Mouse (Mus musculus): Measurements from ENCODE around the gene Zfp64. TPM values are rescaled to one million over a fixed set of nuclear protein-coding genes. Genes with fewer than 3 reads are reported as not detected.

Zfp64 gene
- total RNA-seq, 2 experiments from 2014 or later: 16.8 to 18.1 TPM

GRCm38 (mm10) chr2:168959339-168959885 lies 4.0 kb upstream of the Zfp64 start:
- no peak for DNase-seq (ENCODE audit: low spot score in 2 of 2)
- intact Hi-C loops (cut with DNase I): no loop called here

DNA sequence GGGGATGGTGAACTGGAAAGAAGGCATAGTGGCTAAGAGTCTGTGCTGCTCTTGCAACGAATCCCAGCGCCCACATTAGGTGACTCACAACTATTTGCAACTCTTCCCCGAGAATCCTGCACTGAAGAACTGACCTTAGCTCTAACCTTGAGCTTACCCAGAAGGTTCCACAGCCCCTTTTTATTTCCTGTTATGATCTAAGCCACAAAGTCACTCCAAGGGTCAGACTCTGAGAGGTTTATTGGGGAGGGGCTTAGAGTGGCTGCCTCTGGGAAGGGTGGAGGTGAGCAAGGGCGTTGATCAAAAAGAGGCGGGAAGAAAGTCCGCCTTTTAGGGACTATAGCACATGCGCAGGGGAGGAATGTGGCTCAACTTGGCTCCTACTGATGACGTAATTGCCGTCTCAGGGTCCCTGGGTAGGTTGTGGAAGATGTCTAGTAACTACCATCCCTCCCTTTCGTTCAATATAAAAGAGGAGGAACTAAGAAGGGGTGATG lies 511 bp upstream of the Zfp64 start:
- intact Hi-C loops (cut with DNase I): no loop called here
- no peak for DNase-seq (ENCODE audit: low spot score in 2 of 2)

DNA sequence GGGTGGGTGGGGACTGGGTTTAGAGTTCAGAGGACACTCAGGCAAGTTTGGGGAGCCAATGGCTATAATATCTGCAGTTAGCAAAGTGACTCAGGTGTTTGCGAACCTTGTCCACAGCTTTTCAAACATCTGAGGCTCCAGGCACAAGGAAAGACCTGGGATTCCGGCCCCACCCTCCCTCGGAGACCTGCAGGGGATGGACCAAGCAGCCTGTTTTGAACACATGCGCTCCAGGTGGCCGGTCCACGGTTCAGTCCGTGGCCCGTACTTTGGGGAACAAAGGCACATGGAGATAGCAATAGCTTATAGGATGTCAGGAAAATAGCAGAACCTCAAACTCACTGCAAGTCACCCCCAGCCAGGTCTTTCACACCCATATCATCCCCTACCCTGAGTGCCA lies 1.0 kb downstream of the Zfp64 start:
- intact Hi-C loops (cut with DNase I): no loop called here
- no peak for DNase-seq (ENCODE audit: low spot score in 2 of 2)

GRCm38 (mm10) chr2:168948506-168948905 lies 6.9 kb downstream of the Zfp64 start:
- intact Hi-C loops (cut with DNase I): no loop called here
- no peak for DNase-seq (ENCODE audit: low spot score in 2 of 2)

DNA sequence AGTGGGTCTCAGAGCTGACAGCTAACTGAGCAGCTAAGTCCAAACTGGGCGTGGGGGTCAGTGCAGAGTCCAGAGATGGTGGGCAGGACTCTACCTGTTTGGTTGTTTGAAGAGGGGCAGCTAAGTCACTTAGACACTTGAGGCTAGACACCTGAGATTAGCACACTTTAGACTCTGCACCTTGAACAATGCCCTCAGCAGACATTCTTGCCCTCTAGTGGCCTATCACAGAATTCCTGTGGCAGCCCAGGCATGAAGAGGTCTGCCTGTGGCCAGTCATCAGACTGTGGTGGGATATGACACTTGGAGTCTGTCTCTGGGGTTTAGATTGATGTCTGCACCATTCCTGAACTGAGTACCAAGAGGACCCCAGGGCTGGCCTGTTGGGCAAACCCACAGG lies 7.7 kb downstream of the Zfp64 start:
- no peak for DNase-seq (ENCODE audit: low spot score in 2 of 2)
- intact Hi-C loops (cut with DNase I): no loop called here

GRCm38 (mm10) chr2:168944011-168944410 lies 11.4 kb downstream of the Zfp64 start:
- no peak for DNase-seq (ENCODE audit: low spot score in 2 of 2)

GRCm38 (mm10) chr2:168939941-168940340 lies 15.4 kb downstream of the Zfp64 start:
- DNase-seq (ENCODE audit: low spot score in 2 of 2): no peak
- intact Hi-C loops (cut with DNase I): no loop called here

More at GRCm38 (mm10) chr2:168944011-168944410, 11.4 kb downstream of the Zfp64 start:
- intact Hi-C loops (cut with DNase I): no loop called here

DNA sequence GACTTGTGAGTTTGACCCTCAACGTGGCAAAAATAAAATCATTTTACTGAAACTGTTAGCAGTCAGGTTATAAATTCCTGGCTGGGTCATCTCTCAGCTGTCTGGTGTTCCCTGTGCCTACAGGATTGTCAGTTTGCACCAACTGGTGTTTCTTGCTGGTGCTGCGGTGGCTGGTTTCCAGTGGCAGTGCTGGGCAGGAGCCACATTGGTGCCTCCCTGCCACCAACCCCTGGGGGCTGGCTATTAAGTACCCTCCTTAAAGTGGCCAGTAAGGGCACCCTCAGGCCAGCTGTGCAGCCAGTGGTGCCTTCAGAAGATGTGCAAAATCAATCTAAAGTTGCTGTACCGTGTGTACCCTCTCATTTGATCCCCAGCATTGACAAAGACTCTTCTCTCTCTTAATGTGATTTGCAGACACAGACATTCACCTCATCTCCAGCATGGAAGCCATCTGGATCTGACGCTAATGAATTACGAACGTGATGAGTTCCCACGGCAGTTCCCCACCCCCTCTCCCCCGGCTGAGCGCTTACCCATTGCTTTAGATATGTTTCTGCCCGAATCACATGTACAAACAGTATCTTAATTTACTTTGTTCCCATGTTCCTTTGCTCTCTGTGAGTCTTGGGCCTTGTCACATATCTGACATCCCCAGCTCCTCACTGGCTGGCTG lies 16.0 kb downstream of the Zfp64 start:
- intact Hi-C loops (cut with DNase I): no loop called here
- no peak for DNase-seq (ENCODE audit: low spot score in 2 of 2)

GRCm38 (mm10) chr2:168936896-168937295 lies 18.5 kb downstream of the Zfp64 start:
- intact Hi-C loops (cut with DNase I): no loop called here
- DNase-seq (ENCODE audit: low spot score in 2 of 2): no peak

DNA sequence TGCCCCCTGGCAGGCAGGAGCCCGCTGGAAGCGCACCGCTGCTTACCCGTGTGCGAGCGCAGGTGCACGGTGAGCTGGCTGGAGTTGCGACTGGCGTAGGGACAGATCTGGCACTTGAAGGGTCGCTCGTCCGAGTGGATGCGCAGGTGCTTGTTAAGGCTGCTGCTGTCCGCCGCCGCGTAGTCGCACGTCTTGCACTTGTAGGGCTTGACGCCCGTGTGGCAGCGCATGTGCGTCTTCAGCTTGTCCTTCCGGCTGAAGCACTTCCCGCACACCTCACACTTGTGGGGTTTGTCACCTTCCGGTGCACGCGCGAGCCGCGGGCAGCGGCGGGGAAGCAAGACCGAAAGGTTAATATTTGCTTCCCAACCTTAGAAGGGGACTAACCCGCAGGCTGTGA lies 20.2 kb downstream of the Zfp64 start:
- no peak for DNase-seq (ENCODE audit: low spot score in 2 of 2)
- intact Hi-C loops (cut with DNase I): no loop called here

DNA sequence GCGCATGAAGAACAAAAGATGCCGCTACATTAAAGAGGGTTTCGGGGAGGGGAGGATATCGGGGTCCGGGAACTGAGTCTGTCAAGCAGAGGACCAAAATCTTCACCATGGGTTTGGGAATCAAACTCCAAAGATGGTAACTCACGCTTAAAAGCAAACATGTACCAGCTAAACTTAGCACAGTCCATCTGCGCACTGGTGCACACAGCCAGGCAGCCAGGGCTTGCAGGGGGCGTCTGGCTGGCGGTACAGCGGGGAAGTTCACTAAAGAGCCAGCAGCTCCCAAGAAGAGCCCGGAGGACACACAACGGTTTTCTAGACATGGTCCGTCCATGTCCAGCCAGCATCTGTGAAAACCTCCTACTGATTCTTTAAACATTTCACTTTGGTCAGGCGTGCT lies 23.7 kb downstream of the Zfp64 start:
- peak; percentile 33 to 44 for DNase-seq (ENCODE audit: low spot score in 2 of 2)
- intact Hi-C loops (cut with DNase I): no loop called here

DNA sequence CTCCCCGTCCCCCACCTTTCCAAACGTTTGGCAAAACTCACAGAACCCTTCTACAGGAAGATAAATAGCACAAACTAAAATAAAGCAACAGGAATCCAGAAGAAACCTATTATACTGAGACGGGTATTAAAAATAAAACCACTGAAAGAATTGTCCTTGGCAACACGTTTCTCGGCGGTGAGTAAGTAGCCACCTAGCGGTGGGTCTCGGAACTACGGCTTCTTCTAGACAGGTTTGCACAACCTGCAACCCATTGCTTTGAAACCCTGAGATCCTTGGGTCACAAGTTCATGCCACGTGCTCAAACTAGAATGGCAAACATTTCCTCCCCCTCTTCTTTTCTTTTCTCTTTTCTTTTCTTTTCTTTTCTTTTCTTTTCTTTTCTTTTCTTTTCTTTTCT lies 25.7 kb downstream of the Zfp64 start:
- intact Hi-C loops (cut with DNase I): no loop called here
- DNase-seq (ENCODE audit: low spot score in 2 of 2): peak; percentile 88 to 89

DNA sequence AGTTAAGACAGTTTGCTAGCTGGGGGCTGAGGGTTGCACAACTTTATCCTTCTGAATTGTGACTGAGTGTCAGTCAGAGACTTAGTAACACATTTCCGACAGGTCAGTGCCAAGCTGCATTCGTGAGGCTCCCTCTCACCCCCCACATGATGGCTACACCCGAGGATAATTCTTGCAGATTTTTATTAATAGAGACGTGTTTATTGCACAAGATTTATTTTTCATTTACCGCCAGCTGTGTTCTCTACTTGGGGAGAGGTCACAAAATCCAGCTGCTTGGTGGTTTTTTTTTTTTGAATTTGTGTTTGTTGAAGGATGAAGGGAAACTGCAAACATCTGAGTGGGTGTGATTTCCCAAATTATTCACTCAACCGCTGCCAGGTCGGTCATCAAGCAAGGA lies 28.0 kb downstream of the Zfp64 start:
- no peak for DNase-seq (ENCODE audit: low spot score in 2 of 2)
- intact Hi-C loops (cut with DNase I): no loop called here

- intact Hi-C loops (cut with DNase I): no loop called here
- DNase-seq (ENCODE audit: low spot score in 2 of 2): peak; percentile 85 to 88
These were observed 29.1 kb downstream of the Zfp64 start for GRCm38 (mm10) chr2:168926257-168926810.

- DNase-seq (ENCODE audit: low spot score in 2 of 2): peak; percentile 54 to 68
- intact Hi-C loops (cut with DNase I): no loop called here
These were observed 31.7 kb downstream of the Zfp64 start for GRCm38 (mm10) chr2:168923706-168924105.

DNA sequence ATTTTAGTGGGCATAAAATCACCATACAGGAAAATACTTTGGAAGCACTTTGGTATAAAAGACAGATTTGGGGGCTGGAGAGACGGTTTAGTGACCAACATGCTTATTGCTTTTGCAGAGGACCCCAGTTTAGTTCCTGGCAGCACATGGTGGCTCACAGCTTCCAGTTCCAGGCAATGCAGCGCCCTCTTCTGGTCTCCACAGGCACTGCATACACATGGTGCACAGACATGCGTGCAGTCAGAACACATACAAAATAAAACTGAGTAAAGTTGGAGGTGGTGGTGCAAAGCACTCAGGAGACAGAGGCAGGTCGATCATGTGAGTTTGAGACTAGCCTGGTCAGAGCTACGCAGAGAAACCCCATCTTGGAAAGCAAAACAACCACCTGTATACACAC lies 32.9 kb downstream of the Zfp64 start:
- DNase-seq (ENCODE audit: low spot score in 2 of 2): no peak
- intact Hi-C loops (cut with DNase I): no loop called here

DNA sequence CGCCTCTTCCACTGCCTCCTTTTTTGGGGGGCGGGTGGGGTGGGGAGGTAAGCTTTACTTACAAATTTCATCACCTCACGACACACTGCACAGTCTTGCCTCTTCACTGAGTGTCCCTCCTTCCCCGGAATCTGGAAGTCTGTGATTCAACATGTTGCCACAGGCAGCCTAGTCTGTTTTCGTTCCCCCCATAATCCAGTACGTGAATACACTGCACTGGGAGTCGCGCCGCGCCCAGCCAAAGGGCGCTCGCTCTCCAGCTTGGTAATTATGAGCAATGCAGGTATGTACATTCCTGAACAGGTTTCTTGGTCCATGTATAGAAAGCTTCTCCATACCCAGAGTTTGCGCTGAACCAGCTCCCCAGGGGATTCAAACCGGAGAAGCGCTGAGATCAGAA lies 35.4 kb downstream of the Zfp64 start:
- intact Hi-C loops (cut with DNase I): no loop called here
- no peak for DNase-seq (ENCODE audit: low spot score in 2 of 2)

DNA sequence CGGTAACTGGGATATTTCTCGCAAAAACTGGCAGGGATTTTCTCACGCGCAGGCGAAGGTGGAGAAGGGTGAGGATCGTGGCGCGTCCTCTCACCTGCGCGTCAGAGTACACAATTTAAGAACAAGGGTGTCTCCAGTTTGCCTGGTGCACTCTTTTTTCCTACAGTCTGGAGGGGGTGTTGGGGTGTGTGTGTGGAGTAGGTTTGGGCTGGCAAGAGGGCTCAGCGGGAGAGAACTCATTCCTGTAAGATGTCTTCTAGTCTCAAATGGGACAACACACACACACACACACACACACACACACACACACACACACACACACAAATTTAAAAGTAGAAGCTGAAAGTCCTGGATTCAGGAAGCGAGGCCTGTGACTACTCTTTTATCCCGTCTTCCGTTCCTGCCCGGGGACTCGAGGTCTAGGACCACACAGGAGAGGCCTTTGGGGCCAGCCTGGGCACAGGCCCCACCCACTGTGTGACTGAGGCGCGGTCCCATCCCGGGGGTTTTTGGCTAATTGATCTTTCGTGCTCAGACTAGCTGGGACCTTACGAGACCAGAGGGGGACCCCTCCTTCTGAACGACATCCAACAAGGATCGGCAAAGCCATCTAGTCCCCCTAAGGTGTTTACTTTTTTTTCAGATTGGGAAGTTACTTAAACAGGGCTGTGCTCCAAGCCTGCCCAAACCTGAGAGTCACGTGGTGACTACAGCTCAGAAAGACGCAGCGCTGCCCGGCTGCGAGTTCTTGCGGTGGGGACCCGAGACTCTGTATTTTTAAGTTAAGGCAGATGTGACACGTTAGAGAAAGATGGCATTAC lies 42.3 kb downstream of the Zfp64 start:
- no peak for DNase-seq (ENCODE audit: low spot score in 2 of 2)
- intact Hi-C loops (cut with DNase I): no loop called here

DNA sequence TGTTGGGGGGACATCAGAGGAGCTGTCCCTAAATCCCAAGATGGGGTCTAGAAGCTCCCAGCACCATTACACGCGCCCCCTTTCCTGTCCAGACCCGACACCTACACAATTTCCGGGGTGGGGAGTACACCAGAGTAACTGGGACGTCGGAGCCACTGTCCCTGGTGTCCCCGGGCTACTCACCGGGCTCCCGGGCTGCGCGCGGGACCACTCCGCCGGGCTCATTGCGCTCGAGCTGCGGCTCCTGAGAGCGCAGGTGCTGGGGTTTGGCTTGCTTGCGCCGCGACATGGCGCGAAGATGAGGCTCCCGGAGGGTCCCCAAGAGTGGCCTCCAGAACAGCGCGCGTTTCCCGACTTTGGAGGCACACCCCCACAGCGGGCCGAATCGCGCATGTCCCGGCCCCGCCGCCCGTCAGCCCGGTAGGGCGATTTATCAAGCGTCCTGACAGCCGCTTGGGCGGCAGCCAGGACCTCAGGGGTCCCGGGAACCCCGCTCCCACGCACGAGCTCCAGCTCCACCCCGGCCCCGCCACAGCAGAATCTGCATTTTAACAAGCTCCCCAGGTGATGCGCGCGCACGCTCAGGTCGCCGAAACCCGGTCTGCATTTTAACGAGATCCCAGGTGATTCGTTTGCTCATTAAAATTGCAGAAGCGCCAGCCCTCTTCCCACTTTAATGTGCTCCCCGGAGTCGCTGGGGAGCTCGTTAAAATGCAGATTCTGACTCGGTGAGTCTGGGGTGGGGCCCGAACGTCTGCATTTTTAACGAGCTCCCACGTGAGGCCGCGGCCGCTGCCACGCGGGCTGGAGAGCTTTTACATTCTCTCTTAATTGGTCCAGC lies 43.1 kb downstream of the Zfp64 start:
- DNase-seq (ENCODE audit: low spot score in 2 of 2): peak in 1 of 2 experiments; percentile 24
- intact Hi-C loops (cut with DNase I): no loop called here

Data from left cerebral cortex, postnatal 14 days (tissue).